Mouse (Mus musculus) ES-E14 (cell line): ENCODE results near the gene Lrrc47. TPM values are rescaled to one million over a fixed set of nuclear protein-coding genes. Genes with fewer than 3 reads are reported as not detected.

Experiments
- DNase-seq: peaks from one replicate; pipeline ENCODE4 v3.0.0-alpha.2; 2013; ENCODE audit warnings: low read depth, low spot score
- H3K27ac ChIP-seq: 2 replicates; pipeline ENCODE4 v1.5.1; 2012; ENCODE audit warnings: low read depth, mild to moderate bottlenecking, low read length, moderate library complexity, mixed read lengths; ENCODE audit not compliant: poor library complexity, insufficient read depth, severe bottlenecking
- H3K36me3 ChIP-seq: 2 replicates; pipeline ENCODE4 v1.6.1; 2012; ENCODE audit warnings: mild to moderate bottlenecking, low read length, moderate library complexity, mixed read lengths; ENCODE audit not compliant: control insufficient read depth, poor library complexity, insufficient read depth, severe bottlenecking
- H3K4me1 ChIP-seq, 2 experiments: fragments of 150-350 bp in 1 of 2; sonication (generic) in 1 of 2; 2 replicates each; pipeline ENCODE4 v1.6.1; 2012; ENCODE audit warnings: low read length in 2 of 2, mild to moderate bottlenecking in 1 of 2, mixed read lengths in 1 of 2; ENCODE audit not compliant: control insufficient read depth in 2 of 2, insufficient read depth in 2 of 2, poor library complexity in 1 of 2
- H3K4me3 ChIP-seq, 2 experiments: fragments of 150-350 bp in 1 of 2; sonication (generic) in 1 of 2; 2 replicates each; pipeline ENCODE4 v1.5.1; 2012; ENCODE audit warnings: low read length in 2 of 2, low read depth in 1 of 2, mild to moderate bottlenecking in 1 of 2, mixed read lengths in 1 of 2; ENCODE audit not compliant: insufficient read depth in 1 of 2, poor library complexity in 1 of 2, severe bottlenecking in 1 of 2
- H3K9ac ChIP-seq: 2 replicates; pipeline ENCODE4 v1.6.1; 2012; ENCODE audit warnings: low read depth, mild to moderate bottlenecking, low read length, mixed read lengths; ENCODE audit not compliant: poor library complexity, insufficient read depth, severe bottlenecking
- H3K9me3 ChIP-seq: fragments of 150-350 bp; sonication (generic); 2 replicates; pipeline ENCODE4 v1.6.1; 2012; ENCODE audit warnings: low read depth, mild to moderate bottlenecking, low read length; ENCODE audit not compliant: control insufficient read depth, insufficient read depth
- CHD2 ChIP-seq: IDR thresholded peaks from 2 replicates; pipeline ENCODE4 v1.6.1; 2014; ENCODE audit warnings: mild to moderate bottlenecking, low read depth, low read length, inconsistent platforms
- HCFC1 ChIP-seq: IDR thresholded peaks from 2 replicates; pipeline ENCODE4 v1.6.1; 2012; ENCODE audit warnings: low read length, inconsistent platforms, borderline replicate concordance; ENCODE audit not compliant: insufficient read depth
- MAFK ChIP-seq: IDR thresholded peaks from 2 replicates; pipeline ENCODE4 v1.6.1; 2014; ENCODE audit warnings: mild to moderate bottlenecking, low read depth, low read length, inconsistent platforms; ENCODE audit not compliant: insufficient read depth
- ZC3H11A ChIP-seq: IDR thresholded peaks from 2 replicates; pipeline ENCODE4 v1.6.1; 2012; ENCODE audit warnings: low read depth, mild to moderate bottlenecking, inconsistent platforms, low read length, borderline replicate concordance
- ZNF384 ChIP-seq: IDR thresholded peaks from 2 replicates; pipeline ENCODE4 v1.6.1; 2012; ENCODE audit warnings: low read depth, low read length, inconsistent platforms
- in situ Hi-C, 2 experiments: fragments of 600-800 bp; cut with MboI; formaldehyde crosslinking; loops; one replicate each; pipeline ENCODE4 v1.15.1; 2025; ENCODE audit warnings: low sequenced_read_pairs in 2 of 2, inconsistent platforms in 1 of 2; ENCODE audit not compliant: unreplicated experiment in 2 of 2
- total RNA-seq: library from RNA; depleted of rRNA; stranded (reverse); fragments of 300-350 nt; gene quantifications from 2 replicates; pipeline ENCODE4 v1.2.3, GENCODE M21; 2012

Lrrc47 gene
- total RNA-seq, 1 experiment: 35.8 TPM

DNA sequence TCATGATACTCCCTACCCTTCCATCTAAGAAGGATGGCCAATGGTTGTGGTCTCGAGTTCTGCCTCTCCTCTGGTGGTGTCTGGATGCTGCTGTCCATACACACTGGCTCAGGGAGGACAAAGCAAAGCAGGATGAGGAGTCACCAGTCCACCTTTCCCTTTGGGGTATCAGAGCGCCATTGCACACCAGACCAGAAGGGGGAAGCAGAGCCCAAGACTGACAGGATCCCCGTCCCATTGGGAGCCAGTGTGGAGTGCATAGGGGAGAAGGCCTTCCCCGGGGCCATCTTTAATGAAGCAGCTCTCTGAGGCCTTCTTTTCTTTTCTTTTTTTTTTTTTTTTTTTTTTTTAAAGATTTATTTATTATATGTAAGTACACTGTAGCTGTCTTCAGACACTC lies 41.5 kb downstream of the Lrrc47 start:
- H3K9me3 ChIP-seq: no peaks in the 10 kb centered on the region
- H3K36me3 ChIP-seq: no peaks in the 10 kb centered on the region
- TF ChIP-seq ZC3H11A: no peak; the same call in 1 of the 2 replicates
- no peak for TF ChIP-seq HCFC1
- TF ChIP-seq CHD2: no peak
- TF ChIP-seq ZNF384: no peak
- no peak for TF ChIP-seq MAFK
- H3K9ac ChIP-seq: no peak overlapping the region
- no peak overlapping the region for H3K4me3 ChIP-seq
- no peak for DNase-seq
- no peaks in the 10 kb centered on the region for H3K4me1 ChIP-seq
- in situ Hi-C loops: no loop called here
- H3K27ac ChIP-seq: no peak overlapping the region

- H3K9me3 ChIP-seq: no peaks in the 10 kb centered on the region
- H3K27ac ChIP-seq: no peak overlapping the region
- no peaks in the 10 kb centered on the region for H3K36me3 ChIP-seq
- in situ Hi-C loops: no loop called here
- no peak overlapping the region for H3K4me3 ChIP-seq
- no peak for DNase-seq
- TF ChIP-seq ZC3H11A (no peak), HCFC1 (no peak), ZNF384 (no peak), MAFK (no peak), CHD2 (no peak)
- no peak overlapping the region for H3K9ac ChIP-seq
- no peaks in the 10 kb centered on the region for H3K4me1 ChIP-seq
Observed at GRCm38 (mm10) chr4:154055482-154055881, 44.0 kb downstream of the Lrrc47 start.

- H3K4me1 ChIP-seq: no peaks in the 10 kb centered on the region
- no peaks in the 10 kb centered on the region for H3K9me3 ChIP-seq
- H3K27ac ChIP-seq: no peak overlapping the region
- H3K9ac ChIP-seq: no peak overlapping the region
- H3K4me3 ChIP-seq: no peak overlapping the region
- DNase-seq: no peak
- H3K36me3 ChIP-seq: no peaks in the 10 kb centered on the region
- TF ChIP-seq HCFC1 (no peak), MAFK (no peak), ZNF384 (no peak), CHD2 (no peak), ZC3H11A (no peak)
- in situ Hi-C loops: no loop called here
Observed at GRCm38 (mm10) chr4:154056046-154056445, 44.5 kb downstream of the Lrrc47 start.

- Histone ChIP-seq H3K27ac (no peak overlapping the region), H3K9me3 (no peaks in the 10 kb centered on the region), H3K36me3 (no peaks in the 10 kb centered on the region), H3K4me3 (no peak overlapping the region), H3K9ac (no peak overlapping the region), H3K4me1 (no peaks in the 10 kb centered on the region)
- in situ Hi-C loops: no loop called here
- no peak for TF ChIP-seq ZC3H11A
- no peak for TF ChIP-seq MAFK
- TF ChIP-seq HCFC1: no peak
- TF ChIP-seq ZNF384: no peak
- no peak for TF ChIP-seq CHD2
- DNase-seq: no peak
Observed at GRCm38 (mm10) chr4:154056661-154057060, 45.1 kb downstream of the Lrrc47 start.

DNA sequence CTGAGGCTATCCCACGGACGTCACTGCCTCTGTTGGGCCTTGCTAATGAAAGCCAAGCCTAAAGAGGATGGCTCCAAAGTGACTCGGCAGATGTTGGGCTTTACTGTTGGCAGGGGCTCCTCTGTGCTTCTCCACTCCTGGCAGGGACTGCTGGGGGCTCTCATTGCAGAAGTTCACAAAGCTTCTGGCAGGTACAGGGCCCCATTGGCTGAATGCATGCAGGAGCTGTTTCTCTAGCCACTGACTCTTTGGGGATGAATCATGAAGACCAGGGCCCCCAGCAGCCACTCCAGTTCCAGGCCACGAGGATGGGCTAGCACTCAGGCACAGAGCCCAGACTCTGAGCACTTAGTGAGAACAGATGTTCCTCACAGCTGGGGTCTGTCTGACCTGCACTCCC lies 46.2 kb downstream of the Lrrc47 start:
- Histone ChIP-seq H3K9ac (no peak overlapping the region), H3K27ac (no peak overlapping the region), H3K4me1 (no peaks in the 10 kb centered on the region), H3K4me3 (no peak overlapping the region), H3K36me3 (no peaks in the 10 kb centered on the region), H3K9me3 (no peaks in the 10 kb centered on the region)
- DNase-seq: no peak
- no peak for TF ChIP-seq ZNF384
- TF ChIP-seq ZC3H11A: no peak
- no peak for TF ChIP-seq CHD2
- no peak for TF ChIP-seq MAFK
- no peak for TF ChIP-seq HCFC1
- in situ Hi-C loops: no loop called here
